Mouse (Mus musculus) mature B cell (primary cell): ENCODE measurements around the gene Gcnt2.
"Not testable (repeated sequence)": the region's sequence is repeated elsewhere in the genome, so short reads cannot be mapped to it uniquely, and the experiment has no call there.

Experiments used
- in situ Hi-C: fragments of 300-500 bp; cut with MboI; formaldehyde crosslinking; loops from 2 replicates; pipeline ENCODE4 v1.14.3; 2019

The Gcnt2 gene

DNA sequence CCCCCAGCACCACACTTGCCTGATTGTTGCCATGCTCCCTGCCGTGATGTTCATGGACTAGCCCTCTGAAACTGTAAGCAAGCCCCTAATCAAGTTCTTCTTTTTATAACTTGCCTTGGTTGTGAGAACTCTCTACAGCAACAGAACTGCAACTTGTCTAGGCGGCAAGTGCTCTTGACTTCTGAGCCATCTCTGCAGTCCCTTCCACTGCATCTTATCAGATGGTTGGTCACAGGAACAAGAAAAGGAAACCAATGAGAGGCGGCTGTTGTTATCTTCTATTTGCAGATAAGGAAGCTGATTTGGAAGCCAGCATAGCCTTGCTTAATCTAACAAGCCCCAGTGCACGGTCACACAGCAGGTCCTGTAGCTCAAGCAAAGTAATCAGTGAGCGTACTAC is 14.5 kb downstream of the Gcnt2 start:
- in situ Hi-C loops, result no loop called here

DNA sequence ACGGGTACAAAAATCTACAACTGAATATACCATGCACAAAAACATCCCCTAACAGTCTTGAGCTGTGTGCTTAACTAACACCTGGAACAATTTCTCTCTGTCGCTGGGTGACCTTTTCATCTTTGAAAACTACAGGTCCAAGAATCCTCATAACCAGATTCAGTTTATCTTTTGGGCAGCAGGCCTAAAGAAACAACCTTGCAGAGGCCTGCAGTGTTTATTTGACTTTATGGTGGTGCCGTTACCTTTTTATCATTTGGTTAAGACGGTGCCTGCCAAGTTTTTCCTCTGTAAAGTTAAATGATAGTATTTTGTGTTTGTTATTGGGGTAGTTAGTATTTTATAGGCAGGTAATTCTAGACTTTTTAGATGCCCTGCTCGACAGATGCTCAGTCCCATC is 15.9 kb downstream of the Gcnt2 start:
- in situ Hi-C loops, result no loop called here

GRCm38 (mm10) chr13:40877589-40877988 is 18.0 kb downstream of the Gcnt2 start:
- in situ Hi-C loops, result no loop called here

- in situ Hi-C loops, result no loop called here
Observed at GRCm38 (mm10) chr13:40880557-40880956, 21.0 kb downstream of the Gcnt2 start.

DNA sequence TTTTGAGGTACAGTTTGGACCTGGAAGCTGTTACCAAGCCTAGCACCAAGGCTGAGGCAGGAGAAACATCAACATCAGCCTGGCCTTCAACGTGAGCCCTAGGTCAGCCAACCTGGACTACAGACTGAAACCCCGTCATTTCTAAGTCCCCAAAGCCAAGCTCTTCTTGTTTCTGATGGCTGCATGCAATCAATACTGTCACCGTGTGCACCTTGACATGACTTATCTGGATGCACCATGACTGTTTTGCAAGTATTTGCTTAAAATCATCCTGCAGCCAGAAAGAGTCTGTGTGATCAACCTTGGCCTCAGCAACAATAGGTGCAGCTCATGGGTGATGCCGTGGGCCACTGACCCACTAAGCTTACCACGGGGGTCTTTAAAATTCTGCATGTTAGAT is 23.1 kb downstream of the Gcnt2 start:
- in situ Hi-C loops, result no loop called here

DNA sequence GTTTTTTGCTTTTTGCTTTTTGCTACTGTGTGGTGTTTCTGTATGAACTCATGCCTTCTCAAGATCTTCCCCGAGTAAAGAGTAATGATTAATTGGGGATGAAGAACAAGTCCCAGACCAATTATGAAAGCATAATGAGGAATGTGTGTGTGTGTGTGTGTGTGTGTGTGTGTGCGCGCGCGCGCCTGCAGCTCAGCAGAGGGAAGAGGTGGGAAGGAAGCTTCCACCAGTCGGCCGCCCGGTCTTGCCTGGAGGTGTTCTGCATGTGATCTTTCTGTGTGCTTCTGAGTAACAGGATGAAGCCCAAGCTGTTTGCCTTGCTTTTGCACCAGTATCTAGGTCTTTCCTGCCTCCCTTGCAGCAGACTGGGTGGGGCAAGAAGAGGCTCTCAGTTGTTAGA is 24.3 kb downstream of the Gcnt2 start:
- in situ Hi-C loops, result no loop called here

DNA sequence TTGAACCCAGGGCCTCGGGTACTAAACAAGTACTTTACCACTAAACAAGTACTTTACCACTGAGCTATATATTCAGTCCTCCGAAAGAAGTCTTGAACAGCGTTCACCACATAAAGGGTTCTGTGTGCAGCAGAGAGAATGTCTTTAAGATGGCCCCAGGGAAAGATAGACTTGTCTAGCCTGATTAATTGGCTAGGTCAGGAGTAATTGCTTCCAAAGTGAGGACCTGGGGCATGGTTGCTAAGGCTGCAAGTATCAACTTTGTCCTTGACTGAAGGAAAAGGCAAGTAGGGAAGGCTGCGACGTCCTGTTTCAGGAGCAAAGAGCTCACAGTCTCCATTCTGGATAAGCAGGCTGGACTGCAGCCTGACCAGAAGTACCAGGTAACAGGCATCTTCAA is 25.3 kb downstream of the Gcnt2 start:
- in situ Hi-C loops, result no loop called here

DNA sequence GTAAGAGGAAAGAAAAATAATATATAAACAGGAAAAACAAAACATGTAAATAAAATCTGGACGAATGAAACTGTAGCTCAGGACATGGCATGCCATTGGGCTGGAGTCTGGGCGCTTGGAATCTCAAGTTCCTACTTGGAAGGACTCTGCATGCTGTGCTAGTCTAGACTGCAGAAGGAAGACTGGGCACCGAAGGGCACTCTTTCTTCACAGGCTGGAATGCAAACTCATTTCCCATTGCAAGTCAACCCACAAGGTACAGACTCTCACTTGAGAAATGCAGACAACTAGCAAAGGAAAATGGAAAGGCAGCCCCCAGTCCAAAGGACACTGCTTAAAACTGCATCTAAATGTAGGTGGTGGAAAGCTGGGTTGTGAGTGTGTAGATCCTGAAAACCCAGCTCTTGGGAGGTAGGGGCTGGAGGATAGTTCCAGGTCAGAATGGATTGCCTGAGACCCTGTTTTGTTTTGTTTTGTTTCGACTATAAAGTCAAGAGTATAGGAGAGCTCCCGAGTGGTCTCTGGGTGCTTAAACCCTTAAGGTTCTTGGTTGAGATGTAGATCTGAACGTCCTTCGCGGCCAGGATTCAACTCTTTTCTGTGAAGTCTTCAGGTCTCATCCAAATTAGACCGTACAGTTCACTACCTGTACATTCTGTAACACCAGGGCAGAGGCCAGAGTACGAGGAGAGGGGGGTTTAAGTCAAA is 26.5 kb downstream of the Gcnt2 start:
- in situ Hi-C loops, result no loop called here

DNA sequence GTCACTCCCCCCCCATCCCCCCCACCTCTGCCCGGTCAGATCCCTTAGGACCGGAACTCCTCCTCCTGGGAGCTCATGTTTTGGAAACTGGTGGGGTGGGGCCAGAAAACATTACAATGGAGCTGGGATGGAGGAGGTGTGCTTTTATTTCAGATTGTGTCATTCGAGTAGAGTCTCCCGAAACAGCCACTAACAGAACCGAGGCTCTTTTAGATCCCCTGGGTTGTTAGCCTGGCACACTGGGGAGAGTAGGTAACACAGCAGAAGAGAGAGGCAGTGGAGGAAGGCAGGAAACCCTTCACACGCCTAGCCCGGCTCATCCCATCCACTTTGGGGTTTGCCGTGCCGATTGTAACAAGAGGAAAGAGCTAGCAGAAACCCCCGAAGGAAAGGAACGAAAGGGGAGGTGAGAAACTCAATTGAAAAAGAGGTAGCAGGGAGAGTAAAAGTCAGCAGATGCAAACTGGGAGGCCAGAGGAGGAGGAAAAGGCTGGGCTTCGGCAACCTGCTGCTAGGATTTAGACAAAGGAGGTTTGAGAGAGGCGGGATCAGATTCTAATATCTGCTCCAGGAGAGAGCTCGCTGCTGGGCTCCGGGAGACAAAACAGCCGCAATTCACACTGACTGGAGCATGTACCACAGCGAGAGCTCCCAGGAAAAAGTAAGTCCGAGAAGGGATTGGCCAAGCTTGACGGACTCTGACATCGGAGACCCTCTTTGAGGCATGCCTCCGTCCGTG is 27.3 kb downstream of the Gcnt2 start:
- in situ Hi-C loops, result no loop called here

DNA sequence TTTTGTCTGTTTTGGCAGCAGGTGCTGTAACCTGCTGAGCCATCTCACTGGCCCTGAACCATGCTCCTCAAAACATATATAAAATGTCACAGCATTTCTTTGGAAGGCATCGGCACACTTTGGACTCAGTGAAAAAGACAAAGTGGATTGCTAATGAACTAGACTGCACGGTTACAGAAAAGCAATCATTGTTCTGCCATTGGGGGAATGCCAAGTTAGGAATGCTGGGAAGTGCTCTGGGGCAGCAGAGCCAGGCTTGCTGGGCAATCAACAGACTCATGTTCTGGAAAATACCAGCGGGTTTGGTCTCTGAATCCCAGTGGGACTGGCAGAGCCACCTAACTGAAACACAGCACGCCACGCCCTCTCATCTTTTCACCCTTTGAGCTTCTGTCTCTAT is 31.0 kb downstream of the Gcnt2 start:
- in situ Hi-C loops, result no loop called here

DNA sequence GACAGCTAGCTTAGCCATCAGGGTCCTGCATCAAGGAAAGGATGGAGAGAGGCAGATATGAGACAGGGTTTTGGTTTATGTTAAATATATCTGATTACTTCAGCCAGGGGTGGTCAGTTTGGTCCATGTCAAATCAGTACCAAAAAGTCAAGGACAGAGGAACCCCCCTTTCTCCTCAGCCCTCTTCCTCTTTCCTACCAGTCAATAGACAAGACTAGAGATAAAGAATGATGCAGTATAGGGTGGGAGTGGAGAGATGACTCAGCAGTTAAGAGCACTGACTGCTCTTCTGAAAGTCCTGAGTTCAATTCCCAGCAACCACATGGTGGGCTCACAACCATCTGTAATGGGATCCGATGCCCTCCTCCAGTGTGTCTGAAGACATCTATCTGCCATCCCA is 31.8 kb downstream of the Gcnt2 start:
- in situ Hi-C loops, result not testable (repeated sequence)

DNA sequence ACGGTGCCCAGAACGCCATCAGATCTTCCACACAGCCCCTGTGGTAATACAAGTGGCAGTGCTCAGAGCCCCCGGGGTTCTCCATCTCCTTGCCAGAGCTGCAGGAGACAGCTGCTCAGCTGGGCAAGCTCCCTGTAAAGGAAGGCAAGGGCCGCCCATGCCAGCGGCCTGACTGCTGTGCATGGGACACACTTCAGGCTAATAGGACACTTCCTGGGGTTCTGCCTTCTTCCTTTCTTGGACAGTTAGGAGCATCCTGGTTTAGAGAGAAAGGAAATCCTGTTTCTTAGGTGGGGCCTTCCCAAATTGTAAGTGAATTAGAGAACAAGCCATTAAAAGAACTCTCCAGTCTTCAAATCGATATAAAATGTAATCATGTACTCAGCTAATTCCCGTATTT is 32.5 kb downstream of the Gcnt2 start:
- in situ Hi-C loops, result no loop called here

DNA sequence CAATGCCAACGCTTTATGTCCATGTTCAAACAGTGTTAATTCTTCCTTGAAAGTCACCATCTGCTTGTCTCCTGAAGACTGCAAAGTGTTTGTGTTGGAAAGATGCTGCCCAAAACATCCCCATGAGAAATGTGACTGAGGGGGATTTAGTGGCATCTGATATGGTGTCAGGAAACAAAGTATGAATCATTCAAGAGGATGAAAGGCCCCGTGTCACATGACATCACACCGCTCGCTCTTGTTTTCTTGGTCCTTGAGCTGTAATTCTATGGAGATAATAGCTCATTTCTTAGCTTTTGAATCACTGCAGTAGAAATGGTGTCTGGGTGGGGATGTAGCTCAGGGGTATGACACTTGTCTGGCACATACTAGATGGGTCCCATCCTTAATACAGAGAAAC is 33.0 kb downstream of the Gcnt2 start:
- in situ Hi-C loops, result no loop called here

GRCm38 (mm10) chr13:40893573-40893972 is 34.0 kb downstream of the Gcnt2 start:
- in situ Hi-C loops, result no loop called here

- in situ Hi-C loops, result not testable (repeated sequence)
Observed at GRCm38 (mm10) chr13:40898049-40898690, 38.6 kb downstream of the Gcnt2 start.

- in situ Hi-C loops, result no loop called here
Observed at GRCm38 (mm10) chr13:40898698-40899097, 39.1 kb downstream of the Gcnt2 start.

DNA sequence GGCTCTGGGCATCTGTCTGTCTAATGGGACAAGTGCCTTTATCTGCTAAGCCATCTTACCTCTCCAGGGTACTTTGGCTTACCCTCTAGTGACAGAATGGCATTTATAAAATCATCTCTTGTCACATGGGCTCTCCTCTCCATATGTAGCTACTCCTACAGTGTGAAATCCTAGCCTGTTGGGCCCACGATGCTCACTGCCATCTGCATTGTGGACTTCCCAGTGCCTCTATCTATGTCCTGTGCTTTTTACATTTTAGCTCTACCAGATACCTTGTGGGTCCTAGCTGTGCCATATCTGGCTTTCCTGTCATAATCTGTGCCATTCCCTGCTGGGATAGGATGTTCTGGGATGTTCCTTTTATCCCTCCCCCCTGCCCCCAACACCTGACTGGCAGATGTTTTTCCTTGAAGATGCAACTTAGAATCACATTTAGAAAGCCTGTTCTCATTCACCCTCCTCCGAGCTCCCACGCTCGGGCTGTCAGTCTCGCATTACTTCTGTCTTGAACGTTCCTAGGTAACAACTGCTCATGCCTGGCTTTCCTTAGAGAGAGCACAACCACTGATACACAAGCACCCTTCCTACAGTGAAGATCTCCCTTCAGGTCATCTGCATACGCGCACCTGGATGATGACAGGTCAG is 39.9 kb downstream of the Gcnt2 start:
- in situ Hi-C loops, result no loop called here

DNA sequence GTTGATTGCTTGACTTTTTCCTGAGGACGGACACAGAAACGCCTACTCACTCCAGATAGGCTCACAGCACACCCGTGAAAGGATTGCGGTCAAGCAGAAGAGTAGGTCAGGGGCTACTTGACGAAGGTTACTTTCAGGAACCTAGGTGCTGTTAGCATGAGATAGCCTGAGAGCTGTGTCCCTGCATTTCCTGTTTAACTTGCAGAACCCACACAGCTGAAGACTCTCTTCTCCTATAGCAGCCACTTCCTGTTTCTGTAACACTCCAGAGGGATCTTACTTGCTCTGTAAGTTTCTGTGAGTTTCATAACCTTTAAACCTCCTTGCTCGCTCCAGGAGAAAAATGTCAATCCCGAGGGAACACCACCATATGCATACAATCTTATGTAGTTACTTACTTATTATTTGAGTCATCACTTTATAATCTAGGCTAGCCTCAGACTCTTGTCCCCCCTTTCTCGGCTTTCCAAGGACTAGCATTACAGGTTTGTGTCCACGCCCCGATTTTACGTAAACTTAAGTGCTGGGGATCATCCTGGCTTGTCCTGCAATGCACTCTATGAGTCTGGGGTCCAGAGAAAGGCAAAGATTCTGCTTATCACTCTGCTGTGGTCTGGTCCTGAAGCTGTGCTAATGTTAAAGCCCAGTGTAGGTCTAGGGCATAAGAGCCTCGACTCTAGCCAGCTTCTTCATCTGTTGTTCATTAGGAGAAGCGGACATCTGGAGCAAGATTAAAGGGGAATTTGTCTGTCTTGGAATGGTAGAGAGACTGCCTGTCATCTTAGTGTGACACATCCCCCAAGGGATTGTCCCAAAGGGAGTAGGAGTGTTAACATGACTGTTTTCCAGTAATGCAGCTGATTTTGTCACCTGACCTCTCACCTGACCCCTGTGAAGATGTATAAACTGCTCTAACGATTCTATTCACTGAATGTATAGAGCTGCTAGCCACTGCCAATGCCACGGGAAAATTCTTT is 40.7 kb downstream of the Gcnt2 start:
- in situ Hi-C loops, result no loop called here

GRCm38 (mm10) chr13:40901263-40901662 is 41.7 kb downstream of the Gcnt2 start:
- in situ Hi-C loops, result no loop called here

- in situ Hi-C loops, result no loop called here
Observed at GRCm38 (mm10) chr13:40901831-40902459, 42.4 kb downstream of the Gcnt2 start.

GRCm38 (mm10) chr13:40904080-40904479 is 44.5 kb downstream of the Gcnt2 start:
- in situ Hi-C loops, result no loop called here
